Mouse (Mus musculus): ENCODE data around the gene 4931409K22Rik. TPM values are rescaled to one million over a fixed set of nuclear protein-coding genes. Genes with fewer than 3 reads are reported as not detected.

The 4931409K22Rik gene
- polyA plus RNA-seq, 2 experiments from 2014 or later, result 0.46 TPM; not detected in 1

DNA sequence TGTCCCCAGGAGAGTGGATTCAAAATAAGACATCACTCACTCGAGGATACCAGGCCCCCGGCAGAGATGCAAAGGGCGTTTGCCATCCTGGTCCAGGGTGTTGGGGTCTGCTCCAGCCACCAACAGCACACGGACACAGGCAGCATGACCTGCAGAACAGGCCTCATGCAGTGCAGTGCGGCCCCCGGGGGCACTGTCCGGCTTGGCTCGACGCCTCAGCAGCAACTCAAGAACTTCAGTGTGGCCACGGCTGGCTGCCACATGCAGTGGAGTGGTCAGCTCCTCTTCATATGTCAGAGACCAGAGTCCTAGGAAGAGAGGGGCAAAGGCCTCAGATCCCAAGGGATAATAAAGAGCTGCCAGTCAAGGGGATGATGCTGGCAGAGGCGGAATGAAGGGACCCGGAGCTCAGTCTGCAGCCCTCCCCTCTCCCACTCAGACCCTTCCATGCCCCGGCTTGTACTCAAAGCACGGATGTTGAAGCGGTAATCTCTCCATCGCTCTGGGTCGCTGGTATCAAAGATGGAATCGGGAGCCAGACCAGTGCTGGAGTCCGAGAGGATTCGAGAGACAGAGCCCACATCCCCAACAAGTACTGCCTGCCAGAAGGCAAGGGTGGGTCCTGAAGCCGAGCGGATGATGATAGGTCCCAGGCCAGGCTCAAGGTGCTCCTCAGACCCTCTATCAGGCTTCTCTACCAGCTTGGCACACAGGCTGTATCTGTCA lies 16.9 kb downstream of the 4931409K22Rik start:
- no peak for ATAC-seq

DNA sequence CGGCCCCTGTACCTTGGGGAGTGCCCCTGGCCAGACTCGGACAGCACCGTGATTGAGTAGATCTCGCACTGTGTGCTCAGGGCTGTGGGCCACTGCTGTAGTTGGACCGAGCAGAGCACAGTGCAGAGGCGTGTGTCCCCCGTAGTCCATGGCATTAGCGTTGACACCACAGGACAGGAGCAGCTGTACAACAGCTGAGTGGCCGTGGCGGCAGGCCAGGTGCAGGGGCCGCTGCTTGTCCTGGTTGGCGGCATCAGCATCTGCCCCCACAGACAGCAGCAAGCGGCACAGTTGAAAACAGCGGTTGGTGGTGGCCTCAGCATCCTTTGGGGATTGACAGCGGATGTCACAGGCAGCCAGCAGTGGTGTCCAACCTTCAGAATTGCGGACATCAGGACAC lies 19.0 kb downstream of the 4931409K22Rik start:
- ATAC-seq, result no peak

DNA sequence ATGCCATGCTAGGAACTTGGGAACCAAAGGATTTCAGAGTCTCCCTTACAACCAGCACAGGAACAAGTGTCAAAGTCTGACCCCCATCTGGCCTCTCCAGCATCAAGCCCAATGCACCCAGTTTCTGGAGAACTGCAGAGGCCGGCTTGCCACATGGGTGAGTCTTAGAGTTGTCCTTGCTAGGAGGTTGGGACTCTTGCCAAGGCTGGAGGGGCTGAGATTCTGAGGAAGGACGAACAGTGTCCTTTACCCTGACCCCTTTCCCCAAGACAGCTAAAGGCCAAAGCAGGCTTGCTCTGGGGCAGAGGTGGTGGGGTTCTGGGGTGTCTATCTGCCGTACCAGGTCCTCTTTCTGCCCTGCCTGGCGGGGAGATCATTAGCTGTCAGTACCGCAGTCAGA lies 20.1 kb downstream of the 4931409K22Rik start:
- ATAC-seq, result no peak

DNA sequence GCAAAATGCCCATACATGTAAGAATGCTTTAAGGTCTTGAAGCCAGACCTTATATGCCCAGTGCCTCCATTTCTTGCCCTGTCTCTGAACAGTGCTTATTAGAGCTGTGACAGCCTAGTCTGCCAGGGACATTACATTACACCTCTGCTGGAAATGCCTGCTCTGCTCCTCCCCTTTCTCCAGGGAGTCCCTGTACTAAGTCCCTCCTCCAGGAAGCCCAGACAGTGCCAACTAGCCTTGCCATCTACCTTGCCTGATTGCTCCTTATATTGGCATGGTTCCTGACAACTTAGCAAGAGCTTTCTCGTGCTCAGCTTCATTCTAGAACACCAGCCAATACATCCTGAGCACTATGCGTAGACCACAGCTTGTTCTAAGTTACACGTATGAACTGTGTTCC lies 20.9 kb downstream of the 4931409K22Rik start:
- no peak for ATAC-seq

DNA sequence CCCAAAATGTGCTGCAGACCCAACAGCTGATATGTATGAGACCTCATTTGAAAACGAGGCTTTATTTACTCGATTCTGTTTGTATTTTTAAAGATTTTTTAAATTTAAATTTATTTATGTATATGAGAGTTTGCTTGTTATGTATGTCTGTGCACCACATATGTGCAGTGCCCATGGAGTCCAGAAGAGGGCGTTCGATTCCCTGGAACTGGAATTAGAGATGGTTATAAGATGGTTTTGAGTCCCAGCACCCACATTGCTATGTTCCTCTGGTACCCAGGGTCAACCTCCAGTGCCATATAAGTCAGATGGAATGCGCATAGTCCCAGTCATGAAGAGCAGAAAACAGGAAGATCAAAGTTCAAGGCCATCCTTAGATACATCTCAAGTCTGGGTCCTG lies 22.3 kb downstream of the 4931409K22Rik start:
- ATAC-seq, result no peak

DNA sequence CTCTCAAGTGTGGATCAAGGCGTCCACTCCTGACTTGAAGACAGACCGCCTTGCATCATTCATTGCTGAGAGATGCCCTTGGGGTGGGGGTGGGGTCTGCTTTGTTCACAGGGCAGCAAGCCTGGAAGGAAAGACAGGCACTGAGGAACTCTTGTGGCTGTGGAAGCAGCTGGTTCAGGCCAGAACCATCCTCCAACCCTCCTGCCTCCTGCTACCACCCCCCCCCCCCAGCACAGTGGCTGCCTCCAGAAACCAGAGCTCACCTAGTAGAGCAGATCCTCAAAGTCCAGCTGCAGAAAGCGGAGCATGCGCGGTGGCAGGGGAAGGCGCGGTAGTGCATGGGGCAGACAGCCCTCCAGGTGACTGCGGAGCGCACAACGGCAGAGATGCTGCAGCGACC lies 23.2 kb downstream of the 4931409K22Rik start:
- ATAC-seq, result no peak

DNA sequence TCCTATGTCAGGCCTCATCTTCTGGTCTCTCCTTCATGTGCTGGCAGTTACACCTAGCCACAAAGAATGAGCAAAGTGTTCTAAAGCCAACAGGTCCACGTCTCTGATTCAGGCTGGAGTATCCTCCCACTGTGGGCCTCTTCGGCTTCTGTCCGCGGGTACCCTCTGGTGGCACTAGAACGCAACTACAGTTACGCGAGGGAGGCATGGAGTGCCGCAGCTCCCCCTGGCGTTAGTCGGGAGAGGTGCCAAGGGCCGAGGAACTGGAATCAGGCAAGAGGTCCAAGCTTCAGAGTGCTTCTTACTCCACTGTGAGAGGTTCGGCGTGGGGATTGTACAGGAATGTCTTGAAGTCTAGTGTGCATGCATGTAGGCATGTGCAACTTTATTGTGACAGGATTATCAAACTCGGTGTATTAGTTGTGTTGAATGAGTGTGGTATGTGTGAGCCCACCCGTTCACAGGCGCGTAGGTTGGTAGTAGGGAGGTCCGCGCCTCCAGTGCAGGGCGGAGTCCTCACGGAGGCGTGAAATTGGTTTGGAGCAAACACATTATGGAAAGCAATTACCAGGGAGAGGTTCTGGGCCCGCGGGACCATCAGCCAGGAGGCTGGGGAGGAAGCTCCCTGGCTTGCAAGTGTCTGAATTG lies 26.4 kb downstream of the 4931409K22Rik start:
- peak; percentile 97 for ATAC-seq

GRCm38 (mm10) chr5:24527780-24528179 lies 28.8 kb downstream of the 4931409K22Rik start:
- ATAC-seq, result no peak

- no peak for ATAC-seq
Measured at GRCm38 (mm10) chr5:24526889-24527230, 29.7 kb downstream of the 4931409K22Rik start, which contains the start of gene Gbx1. Gbx1 (minus strand) TSS chr5:24527202.

DNA sequence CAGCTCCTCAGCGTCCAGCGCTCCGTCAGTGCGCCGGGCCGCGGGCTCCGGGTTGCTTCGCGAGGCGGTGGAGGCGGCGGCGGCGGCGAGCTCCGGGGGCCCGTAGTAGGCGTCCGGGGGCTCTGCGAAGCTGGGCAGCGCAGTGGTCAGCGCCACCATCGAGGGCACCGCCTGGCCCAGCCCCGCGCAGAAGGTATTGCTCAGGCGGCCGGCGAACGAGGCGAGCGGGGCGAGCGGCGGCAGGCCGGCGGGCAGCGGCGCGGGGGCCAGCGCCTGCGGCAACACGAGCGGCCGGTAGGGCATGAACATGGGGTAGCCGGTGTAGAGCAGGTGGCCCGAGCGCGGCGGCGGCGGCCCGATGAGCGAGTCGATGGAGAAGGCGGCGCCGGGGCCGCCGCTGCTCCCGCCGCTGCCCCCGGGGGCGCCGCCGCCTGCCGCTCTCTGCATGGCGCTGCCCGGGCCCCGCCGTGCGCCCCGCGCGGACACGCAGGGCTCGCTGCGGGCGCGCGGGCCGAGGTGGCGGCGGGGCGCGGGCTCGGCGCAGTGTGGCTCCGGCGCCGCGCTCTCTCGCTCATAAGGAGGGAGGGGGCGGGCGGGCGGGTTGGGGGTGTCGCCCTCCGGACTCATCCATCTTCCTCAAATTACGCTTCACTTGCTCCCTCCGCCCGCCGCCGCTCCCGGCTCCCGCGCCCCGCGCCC lies 30.3 kb downstream of the 4931409K22Rik start:
- ATAC-seq, result no peak

DNA sequence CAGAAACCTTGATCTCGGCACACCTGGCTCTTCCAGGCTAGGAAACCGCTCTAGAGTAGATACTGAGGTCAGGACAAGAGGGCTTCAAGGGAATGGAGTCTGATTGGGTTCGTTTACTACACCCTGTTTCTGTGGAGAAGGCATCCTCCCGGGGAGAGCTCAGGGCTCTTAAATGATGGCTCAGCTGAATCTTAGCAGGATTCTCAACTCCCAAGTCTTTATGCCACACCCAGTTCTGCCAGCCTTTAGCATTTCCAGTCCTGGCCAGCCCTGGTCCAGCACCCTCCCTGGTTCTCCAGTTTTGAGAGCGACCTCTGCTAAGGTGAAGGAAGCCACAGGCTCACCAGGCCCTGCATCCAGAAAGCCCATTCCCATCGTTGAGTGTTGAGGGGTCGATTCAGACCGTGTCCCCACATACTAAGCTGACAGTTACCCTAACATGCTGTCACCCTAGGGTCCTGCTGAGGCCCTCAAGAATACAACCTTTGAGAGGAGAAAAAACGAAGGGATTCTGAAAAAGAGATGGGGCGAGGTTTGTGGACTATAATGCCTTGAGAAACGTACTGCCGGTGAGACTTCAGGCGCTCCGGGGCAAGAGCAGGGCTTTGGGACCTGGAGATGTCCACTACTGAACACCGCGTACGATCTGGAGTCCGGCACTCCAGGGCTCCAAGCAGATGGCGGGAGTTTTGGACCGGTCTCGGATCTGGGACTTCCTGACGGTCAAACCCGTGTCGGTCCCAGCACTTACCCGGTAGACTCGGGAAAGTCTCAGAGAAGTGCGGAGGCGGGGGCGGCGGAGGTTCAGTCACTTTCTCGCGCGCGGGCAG lies 31.0 kb downstream of the 4931409K22Rik start:
- ATAC-seq, result no peak

GRCm38 (mm10) chr5:24524522-24524921 lies 32.1 kb downstream of the 4931409K22Rik start:
- no peak for ATAC-seq

- ATAC-seq, result no peak
Measured at GRCm38 (mm10) chr5:24523806-24524205, 32.8 kb downstream of the 4931409K22Rik start.

DNA sequence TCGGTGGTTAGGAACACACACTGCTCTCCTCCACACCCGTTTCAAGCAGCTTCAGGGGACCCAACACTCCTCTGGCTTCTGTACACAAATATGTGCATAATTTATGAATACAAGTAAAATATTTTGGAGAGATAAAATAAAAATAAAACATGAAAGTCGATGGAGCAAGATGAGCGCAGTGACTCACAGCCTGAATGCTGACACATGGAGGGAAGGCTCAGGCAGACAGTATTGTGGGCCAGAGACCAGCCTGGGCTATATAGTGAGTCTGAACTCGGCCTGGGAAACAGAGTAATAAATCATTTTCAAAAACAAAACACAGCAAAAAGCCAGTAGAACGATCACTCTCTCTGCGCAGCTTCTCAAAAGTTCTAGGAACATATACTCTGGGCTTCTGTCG lies 35.2 kb downstream of the 4931409K22Rik start:
- no peak for ATAC-seq

- no peak for ATAC-seq
Measured at GRCm38 (mm10) chr5:24512271-24512670, 44.3 kb downstream of the 4931409K22Rik start.

DNA sequence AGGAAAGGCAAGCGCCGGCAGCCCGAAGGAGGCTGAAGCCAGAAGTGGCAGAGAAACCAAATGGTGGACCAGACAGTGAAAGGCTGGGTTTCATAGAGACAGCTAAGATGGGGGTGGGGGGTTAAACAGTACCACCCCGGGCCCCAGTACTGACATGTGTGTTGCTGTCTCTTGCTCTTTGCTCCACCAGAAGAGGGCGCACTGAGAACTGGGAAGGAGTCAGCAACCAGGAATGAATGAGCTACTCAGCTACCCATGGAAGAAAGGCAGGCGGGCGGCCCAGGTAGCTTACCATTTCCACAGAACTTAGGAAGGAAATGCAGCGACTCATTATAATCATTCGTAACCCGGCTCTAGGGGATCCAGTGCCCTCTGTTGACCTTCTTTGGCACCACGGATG lies 46.0 kb downstream of the 4931409K22Rik start:
- no peak for ATAC-seq

DNA sequence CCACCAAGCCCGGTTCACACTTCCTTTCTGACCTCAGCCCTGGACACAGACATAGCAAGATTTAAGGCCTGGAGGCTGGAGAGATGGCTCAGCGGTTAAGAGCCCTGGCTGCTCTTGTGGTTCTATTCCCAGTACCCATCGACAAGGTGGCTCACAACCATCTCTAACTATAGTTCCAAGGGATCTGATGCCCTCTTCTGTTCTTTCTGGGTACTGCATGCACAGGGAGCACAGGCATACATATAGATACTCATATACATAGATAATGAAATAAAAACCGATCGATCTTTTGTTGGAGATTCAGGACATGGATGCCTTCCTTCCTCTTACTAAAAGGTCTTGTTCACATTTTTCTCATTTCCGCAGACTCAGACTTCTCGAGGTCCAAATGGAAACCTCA lies 48.2 kb downstream of the 4931409K22Rik start:
- no peak for ATAC-seq

GRCm38 (mm10) chr5:24505513-24505912 lies 51.1 kb downstream of the 4931409K22Rik start:
- peak; percentile 79 for ATAC-seq

- no peak for ATAC-seq
Measured at GRCm38 (mm10) chr5:24502786-24503185, 53.8 kb downstream of the 4931409K22Rik start.

- no peak for ATAC-seq
Measured at GRCm38 (mm10) chr5:24500851-24501250, 55.8 kb downstream of the 4931409K22Rik start.

DNA sequence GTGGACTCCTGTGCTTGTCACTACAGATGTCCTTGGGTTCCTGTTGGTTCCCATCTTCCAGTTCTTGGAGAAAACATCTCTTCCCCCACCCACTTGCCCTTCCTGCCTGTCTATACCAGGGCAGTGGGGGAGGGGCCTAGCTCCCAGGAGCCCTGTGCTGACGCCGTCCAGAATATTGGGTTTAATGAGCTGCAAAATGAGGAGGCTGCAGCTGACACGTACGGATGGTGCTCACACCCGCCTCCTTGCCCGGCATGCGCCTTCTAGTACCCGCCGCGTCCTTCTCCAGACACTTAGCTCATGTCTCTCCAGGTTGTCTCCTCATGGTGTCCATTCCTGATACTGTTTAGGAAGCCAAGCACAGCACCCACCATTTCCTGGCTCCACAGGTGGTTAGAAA lies 57.5 kb downstream of the 4931409K22Rik start:
- ATAC-seq, result no peak

- ATAC-seq, result no peak
Measured at GRCm38 (mm10) chr5:24497526-24497925, 59.1 kb downstream of the 4931409K22Rik start.

DNA sequence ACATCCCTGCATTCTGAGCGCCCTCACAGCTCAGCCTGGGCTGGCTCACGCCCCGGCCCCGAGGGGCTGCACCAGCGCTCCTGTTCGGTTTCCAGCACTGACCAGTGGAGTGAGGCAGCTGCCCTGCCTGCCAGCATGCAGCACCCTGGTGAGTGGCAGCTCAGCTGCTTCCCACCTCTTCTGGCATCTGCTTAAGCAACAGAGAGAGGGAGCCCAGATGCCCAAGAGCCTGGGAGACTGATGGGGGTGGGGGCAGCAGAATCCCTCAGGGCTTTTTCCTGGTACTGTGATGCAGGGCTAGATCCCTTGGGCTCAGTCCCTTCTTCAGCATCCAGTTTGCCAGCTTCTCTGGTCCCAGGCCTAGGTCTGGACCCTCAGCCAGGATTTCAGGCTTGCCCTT lies 59.9 kb downstream of the 4931409K22Rik start:
- ATAC-seq, result no peak
